Mouse (Mus musculus) adrenal gland (tissue): ENCODE results near the gene Nek8.

ENCODE experiments used
- intact Hi-C: fragments of 180-260 bp; cut with DNase I; formaldehyde crosslinking; loops from one replicate; pipeline ENCODE4 v1.15.1; 2025

Gene Nek8

GRCm38 (mm10) chr11:78183884-78184514 is 7.5 kb upstream of the Nek8 start:
- intact Hi-C loops = no loop called here

- intact Hi-C loops = no loop called here
These were observed 6.7 kb upstream of the Nek8 start, which contains the start of gene Rpl23a for GRCm38 (mm10) chr11:78182961-78183844. Gene Rpl23a (minus strand): TSS chr11:78183584.

- intact Hi-C loops = no loop called here
These were observed 6.0 kb upstream of the Nek8 start for GRCm38 (mm10) chr11:78182450-78182849.

GRCm38 (mm10) chr11:78181830-78182357 is 5.4 kb upstream of the Nek8 start:
- intact Hi-C loops = no loop called here

GRCm38 (mm10) chr11:78180081-78180761 is 3.7 kb upstream of the Nek8 start:
- intact Hi-C loops = no loop called here

- intact Hi-C loops = loop anchor here (5.0 kb wide), 1 partner anchor 122 kb away; no protein-coding TSS in a partner anchor
These were observed 3.0 kb upstream of the Nek8 start for GRCm38 (mm10) chr11:78179438-78179999.

GRCm38 (mm10) chr11:78178859-78179437 is 2.5 kb upstream of the Nek8 start:
- intact Hi-C loops = loop anchor here (5.0 kb wide), 1 partner anchor 122 kb away; no protein-coding TSS in a partner anchor

GRCm38 (mm10) chr11:78177903-78178858 is 1.7 kb upstream of the Nek8 start:
- intact Hi-C loops = loop anchor here (2.0 to 5.0 kb wide), 2 partner anchors 19 to 121 kb away; no protein-coding TSS in a partner anchor

- intact Hi-C loops = loop anchor here (2.0 to 5.0 kb wide), 2 partner anchors 19 to 120 kb away; no protein-coding TSS in a partner anchor
These were observed 962 bp upstream of the Nek8 start for GRCm38 (mm10) chr11:78177437-78177836.

- intact Hi-C loops = loop anchor here (2.0 to 5.0 kb wide), 2 partner anchors 18 to 120 kb away; no protein-coding TSS in a partner anchor
These were observed 443 bp upstream of the Nek8 start for GRCm38 (mm10) chr11:78176905-78177331.

GRCm38 (mm10) chr11:78175771-78176401 is 589 bp downstream of the Nek8 start:
- intact Hi-C loops = loop anchor here (2.0 to 5.0 kb wide), 2 partner anchors 17 to 119 kb away; no protein-coding TSS in a partner anchor

- intact Hi-C loops = no loop called here
These were observed 2.0 kb downstream of the Nek8 start for GRCm38 (mm10) chr11:78174506-78174905.

GRCm38 (mm10) chr11:78172748-78173383 is 3.6 kb downstream of the Nek8 start:
- intact Hi-C loops = no loop called here

- intact Hi-C loops = no loop called here
These were observed 4.3 kb downstream of the Nek8 start for GRCm38 (mm10) chr11:78172034-78172747.

GRCm38 (mm10) chr11:78171328-78171727 is 5.1 kb downstream of the Nek8 start:
- intact Hi-C loops = no loop called here

- intact Hi-C loops = no loop called here
These were observed 6.2 kb downstream of the Nek8 start for GRCm38 (mm10) chr11:78170306-78170705.
